Mouse (Mus musculus) spleen, embryonic (tissue): ENCODE data around the gene Smg8.
"Not testable (repeated sequence)": the region's sequence is repeated elsewhere in the genome, so short reads cannot be mapped to it uniquely, and the experiment has no call there.

Experiments
- CTCF ChIA-PET: fragments of 350-600 bp; sonication (Branson Sonifier 250); formaldehyde crosslinking; loops from one replicate; lab custom pipeline; 2022; lab: Charles Lee

Smg8 gene

DNA sequence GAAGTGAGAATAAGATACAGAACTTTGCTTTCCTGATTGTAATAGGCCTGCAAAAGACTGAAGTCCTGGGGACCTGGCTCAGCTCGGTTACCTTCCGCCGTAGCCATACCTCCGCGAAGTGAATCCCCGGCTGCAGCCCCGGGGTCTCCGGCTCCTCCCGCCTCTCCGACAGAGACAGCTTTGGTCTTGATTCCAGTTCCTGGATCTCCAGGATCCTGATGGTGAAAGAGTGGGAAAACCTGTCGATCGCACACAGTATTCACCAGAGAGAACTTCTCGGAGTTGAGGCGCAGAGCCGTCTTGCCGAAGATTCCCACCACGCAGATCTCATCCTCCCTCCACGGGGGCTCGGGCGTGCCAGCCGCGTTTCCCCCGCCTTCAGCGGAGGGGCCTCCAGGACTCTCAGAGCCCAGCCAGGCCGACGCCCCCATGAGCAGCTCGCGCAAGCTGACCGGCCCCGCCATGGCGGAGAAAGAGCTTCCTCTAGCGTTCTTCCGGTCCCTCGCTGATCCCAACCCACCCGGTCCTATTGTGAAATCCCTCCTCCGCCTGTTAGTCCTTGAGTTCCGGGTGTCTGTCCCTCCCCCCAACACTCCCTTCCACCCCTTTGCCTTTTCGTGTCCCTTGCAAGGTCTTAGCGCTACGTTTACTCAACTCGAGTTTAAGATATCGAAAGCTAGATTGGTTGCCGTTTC lies at the start of gene Smg8:
Gene Smg8 (minus strand): TSS at position 485 of the 695 bp plus-strand sequence.
- CTCF ChIA-PET = interaction anchor here (1.6 kb wide), 1 partner anchor 15 kb away, joined by 4 read pairs; no protein-coding TSS in a partner anchor

DNA sequence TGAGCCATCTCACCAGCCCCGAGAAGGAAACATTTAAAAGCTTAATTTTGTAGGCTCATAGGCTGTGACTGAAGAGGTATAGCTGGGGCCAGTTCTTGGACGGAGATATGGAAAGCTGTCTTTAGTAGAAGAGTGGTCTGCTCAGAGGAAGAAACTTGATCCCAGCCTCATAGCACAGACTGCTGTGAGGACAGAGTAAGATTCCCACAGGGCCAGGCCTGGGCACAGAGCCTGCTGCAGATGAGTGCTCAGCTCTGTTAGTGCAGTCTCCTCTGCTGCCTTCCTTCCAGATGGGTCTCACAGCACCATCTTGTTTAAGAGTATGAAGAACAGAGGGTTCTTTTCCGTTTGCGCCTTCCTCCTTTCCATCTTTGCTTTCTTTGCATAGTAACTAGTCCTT lies 49.7 kb upstream of the Smg8 start:
- CTCF ChIA-PET = no interaction called here

DNA sequence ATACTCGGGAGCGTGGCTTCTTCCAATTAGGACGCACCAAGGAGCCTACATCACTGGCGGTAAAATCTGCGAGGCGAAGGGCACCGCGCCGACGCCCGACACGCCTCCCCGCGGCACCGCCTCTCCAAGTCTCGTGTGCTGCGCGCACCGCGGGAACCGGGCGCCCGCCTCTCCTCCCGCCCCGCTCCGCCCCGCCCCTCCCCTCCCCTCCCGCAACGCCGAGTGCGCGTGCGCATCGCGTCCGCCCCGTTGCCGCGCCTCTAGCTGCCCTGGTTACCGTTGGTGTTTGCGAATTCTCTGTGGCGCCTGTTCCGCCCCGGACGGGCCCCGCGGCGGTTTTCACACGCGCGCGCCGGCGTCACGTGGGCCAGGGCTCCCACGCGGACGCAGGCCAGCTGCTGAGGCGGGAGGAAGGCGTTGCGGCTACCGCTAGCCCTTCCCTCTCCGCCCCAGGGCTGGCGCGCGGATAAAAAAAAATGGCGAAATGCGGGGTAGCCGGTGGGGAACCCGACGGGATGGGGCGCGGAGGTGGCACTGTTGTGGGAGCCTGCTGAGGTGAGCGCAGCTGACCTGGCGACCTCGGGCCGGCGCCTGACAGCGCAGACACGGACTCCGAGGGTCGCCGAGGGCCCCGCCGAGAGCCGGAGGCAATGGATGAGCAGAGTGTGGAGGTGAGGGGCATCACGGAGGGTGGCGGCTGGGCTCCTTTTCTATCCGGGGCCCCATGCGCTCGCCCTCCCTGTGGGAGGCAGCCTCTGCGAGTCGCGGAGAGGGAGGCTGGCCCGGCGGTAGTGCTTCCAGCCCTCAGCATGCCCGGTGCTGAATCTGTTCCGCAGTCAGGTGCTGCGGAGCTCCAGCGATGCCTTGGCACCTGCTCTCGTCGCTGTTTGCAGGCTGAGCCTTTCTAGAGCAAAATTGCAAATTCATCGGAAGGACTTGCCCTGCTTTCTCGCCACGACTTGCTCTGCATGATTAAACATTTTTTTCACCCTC lies 40.5 kb upstream of the Smg8 start, which contains the start of gene Trim37:
Gene Trim37 (plus strand): TSS at position 254 of the 993 bp plus-strand sequence.
- CTCF ChIA-PET = interaction anchor here (0.5 to 1.1 kb wide), 4 partner anchors 19 to 583 kb away, joined by 3 to 4 read pairs (median 3); partner anchors contain the start of gene Prr11

DNA sequence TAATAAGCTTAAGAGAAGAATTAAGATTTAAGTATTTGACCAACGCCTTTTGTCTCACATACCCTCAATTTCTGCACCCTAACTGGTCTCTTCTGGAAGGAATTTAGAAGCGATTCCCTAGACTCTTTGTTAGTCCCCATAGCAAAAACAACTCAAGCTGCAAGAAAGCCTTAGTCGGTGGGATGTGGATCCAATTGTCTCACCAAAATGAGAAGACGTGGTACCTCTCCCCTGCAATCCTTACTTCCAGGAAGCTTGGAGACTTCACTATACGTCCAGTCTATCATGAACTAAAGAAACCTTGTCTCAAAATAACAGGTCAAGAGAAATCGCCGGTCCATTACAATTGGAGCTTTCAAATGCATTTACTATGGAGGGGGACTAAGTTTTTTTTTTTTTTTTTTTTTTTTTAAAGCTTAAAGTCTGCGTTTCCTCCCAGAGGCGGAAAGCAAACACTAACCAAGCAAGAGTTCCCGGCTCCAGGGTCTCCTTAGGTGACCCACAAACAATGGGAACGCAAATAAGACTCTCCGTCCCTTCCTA lies 39.8 kb upstream of the Smg8 start:
- CTCF ChIA-PET = interaction anchor here (0.5 to 1.1 kb wide), 4 partner anchors 18 to 582 kb away, joined by 3 to 4 read pairs (median 3); partner anchors contain the start of gene Prr11

DNA sequence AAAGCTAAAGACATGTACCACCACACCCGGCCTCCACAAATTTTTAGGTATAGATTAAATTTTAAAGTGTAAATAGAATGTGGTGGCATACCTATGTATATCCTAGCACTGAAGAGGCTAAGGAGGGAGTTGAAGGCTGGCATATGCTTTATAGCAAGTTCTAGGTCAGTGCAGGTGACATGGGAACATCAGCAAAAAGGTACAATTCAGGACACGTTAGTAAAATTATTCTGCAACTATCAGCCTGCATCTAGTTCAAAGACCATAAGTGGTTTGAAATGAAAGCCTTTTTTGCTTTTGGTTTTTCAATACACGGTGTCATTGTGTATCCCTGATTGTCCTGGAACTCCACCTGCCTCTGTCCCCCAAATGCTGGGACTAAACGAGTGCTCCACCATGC lies 39.0 kb upstream of the Smg8 start:
- CTCF ChIA-PET = interaction anchor here (1.1 kb wide), 1 partner anchor 20 kb away, joined by 3 read pairs; no protein-coding TSS in a partner anchor

DNA sequence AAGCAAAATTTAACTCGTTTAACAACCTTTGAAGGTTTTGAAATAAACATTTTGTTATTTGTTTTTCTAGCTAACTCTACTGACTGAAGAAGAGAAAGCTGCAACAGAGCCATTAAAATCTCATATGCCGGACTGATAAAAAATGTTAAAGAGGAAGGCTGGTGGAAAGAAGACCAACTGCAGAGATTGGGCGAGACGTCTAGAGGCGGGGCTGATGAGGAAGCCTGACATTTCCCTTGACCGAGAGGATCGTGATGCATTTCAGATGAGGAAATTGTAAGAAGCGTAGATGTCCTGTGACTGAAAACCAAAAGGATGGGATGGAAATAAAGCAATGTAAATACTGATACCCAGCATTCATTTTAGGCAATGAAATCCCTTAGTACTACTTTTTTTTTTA lies 35.3 kb upstream of the Smg8 start:
- CTCF ChIA-PET = interaction anchor here (0.6 kb wide), 1 partner anchor 586 kb away, joined by 3 read pairs; no protein-coding TSS in a partner anchor

DNA sequence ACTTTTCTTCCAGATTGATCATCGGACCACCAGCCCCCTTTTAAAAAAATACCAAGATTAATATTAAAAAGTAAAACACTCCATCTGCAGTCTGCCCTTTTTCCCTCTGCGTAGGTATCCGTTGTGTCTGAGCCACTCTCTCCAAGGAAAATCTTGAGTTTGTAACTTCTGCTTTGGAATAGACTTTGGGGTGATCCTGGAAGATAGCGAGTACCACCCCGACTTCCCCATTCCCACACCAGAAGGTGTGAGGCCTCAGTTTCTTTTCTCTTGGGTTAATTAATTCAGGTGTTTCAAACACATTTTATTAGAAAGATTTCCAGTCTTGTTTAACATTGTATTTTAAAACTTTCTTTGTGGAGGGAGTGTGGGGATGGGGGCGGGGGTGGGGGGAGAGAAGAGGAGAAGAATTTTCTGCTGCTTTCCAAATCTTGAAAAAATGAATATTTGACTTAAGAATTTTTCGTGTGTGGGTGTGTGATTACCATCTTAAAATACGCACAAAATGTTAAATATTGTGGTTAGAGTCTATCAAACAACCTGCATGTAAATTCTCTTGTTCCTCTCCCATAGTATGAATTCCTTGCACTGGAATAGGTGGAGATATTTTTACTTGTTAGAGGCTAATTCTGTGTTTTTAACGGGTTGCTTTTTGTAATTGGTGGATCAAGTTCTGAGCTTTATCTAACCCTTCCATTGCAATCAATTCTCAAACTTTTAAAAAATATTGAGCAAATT lies 23.8 kb upstream of the Smg8 start:
- CTCF ChIA-PET = no interaction called here

DNA sequence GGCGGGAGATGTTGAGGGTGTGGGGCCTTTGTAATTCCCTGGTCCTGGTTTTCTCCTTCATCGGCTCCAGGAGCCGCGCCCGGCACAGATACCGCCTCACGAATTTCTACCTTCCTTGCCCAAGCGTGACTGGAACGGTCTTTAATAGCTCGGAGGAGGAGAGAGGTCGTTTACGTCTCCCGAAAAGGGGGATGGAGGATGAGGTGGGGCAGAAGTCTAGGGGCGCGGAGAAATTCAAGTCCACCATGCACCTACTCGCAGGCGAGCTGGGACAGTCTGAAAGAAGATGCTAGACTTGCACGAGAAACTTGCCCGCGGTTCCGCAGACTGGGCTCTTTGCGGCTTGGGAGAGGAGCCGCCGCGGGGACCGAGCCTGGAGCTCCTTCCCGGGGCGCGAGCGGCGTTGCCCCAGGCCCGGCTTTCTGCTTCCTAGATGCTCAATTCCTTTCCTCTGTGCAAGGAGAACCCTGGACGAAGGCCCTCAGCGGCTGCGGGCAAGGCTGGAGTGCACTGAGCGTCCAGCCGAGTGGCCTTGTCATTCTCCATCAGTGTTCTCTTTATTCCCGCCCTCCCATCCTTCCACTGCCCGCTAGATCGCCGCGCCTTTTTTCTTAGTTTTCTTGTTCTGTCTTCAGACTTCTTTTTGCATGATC lies 23.1 kb upstream of the Smg8 start:
- CTCF ChIA-PET = no interaction called here

DNA sequence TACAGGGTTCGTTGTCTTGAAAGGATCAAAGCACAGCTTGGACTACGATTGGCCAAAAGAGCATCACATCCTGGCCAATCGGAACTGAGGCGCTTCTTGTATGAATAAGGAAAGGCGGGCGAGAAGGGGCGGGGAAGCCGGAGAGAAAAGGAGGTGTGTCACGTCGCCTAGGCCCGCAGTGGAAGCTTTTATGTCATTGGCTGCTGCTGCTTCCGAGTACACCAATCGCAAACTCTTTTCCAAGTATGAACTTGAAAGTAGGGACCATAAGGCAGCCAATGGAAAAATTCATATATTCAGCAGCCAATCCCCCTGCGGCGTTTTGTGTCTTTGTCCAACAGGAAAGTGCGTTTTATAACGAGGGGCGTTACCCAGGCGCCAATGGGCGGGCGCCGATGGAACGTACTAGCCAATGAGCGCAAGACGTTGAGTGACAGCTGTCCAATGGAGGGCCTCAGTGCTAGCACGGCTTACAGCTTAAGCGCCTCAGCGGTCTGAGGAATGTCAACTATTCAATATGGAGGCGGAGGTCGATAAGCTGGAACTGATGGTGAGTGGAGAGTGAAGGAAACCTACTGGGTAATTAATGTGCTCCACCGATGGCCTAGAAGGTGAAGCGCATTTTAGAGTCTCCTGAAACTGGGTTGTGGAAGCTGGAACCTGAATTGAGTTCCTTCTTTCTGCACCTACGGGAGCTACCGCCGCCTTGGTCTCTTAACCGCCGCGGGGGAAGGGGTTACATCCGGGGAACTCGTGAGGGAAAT lies 22.4 kb upstream of the Smg8 start, which contains the start of gene Ska2:
Gene Ska2 (plus strand): TSS at position 480 of the 764 bp plus-strand sequence.
- CTCF ChIA-PET = interaction anchor here (1.0 kb wide), 1 partner anchor 18 kb away, joined by 3 read pairs; the partner anchor contains the start of gene Trim37

DNA sequence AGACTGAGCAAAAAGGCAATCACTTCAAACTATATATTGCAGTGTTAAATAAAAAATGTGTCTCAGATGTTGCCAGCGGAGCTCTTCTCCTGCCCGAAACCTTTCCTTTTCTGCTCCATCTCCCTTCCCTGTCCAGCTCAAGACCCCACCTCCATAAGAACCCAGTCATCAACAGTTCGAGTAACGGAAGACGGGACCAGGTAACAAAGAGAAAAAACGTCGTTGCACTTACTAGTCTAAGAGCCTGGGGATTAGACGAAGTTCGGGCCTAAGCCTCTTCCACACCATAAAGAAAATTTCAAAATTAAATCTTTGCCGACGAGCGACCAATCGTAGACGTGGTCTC lies 21.8 kb upstream of the Smg8 start, which contains the start of gene Prr11:
Gene Prr11 (minus strand): TSS at position 300 of the 346 bp plus-strand sequence.
- CTCF ChIA-PET = interaction anchor here (1.0 kb wide), 1 partner anchor 18 kb away, joined by 3 read pairs; the partner anchor contains the start of gene Trim37

DNA sequence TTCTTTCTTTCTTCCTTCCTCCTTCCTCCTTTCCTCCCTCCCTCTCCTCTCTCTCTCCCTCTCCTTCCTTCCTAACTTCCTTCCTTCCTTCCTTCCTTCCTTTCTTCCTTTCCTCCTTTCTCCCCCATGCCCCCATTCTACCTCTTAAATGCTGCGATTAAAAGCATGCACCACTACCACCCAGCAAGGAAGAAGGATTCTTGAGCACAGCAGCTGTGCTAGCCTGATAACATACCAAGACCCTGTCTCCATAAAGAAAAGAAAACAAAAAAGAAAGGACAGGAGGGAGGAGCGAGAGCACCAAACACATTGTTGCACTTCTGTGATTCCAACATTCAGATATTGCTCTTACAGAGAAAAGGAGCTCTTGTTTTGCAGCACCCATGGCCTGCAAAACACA lies 568 bp upstream of the Smg8 start:
- CTCF ChIA-PET = interaction anchor here (1.6 kb wide), 1 partner anchor 16 kb away, joined by 4 read pairs; no protein-coding TSS in a partner anchor

DNA sequence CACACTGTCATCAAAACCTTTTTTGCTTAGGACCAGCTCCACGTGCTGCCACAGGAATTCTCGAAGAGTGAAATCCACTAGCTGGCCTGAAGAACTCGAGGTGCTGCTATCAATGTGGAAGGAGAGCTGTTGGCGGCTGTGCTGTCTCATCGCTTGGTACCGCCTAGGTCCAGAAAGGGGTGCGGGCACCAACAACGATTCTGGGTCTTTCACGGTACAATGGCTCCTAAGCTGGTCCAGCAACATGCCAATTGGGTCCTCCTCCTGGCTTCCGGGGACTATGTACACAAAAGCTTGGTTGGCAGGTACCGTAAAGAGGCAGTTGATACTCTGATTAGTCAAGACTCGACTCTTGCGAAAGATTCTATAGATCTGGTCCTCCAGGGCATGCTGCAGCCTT lies 1.1 kb downstream of the Smg8 start:
- CTCF ChIA-PET = no interaction called here

DNA sequence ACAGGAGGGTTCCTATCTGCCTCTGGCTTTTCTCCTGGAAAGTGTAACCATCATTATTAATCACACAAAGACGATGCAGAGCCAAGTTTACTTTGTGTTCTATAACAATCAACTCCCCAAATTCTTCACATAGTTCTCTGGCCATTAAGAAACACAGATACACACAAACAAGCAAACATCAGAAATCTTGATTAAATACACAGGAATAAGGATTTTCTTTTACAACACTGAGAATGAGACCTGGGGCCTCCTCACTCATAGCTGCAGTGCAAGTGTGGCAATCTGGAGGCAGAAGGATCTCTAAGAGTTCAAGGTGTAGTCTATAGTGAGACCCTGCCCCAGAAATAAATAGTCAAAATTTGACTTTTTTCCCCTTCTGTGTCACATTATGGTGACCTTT lies 2.9 kb downstream of the Smg8 start:
- CTCF ChIA-PET = no interaction called here

DNA sequence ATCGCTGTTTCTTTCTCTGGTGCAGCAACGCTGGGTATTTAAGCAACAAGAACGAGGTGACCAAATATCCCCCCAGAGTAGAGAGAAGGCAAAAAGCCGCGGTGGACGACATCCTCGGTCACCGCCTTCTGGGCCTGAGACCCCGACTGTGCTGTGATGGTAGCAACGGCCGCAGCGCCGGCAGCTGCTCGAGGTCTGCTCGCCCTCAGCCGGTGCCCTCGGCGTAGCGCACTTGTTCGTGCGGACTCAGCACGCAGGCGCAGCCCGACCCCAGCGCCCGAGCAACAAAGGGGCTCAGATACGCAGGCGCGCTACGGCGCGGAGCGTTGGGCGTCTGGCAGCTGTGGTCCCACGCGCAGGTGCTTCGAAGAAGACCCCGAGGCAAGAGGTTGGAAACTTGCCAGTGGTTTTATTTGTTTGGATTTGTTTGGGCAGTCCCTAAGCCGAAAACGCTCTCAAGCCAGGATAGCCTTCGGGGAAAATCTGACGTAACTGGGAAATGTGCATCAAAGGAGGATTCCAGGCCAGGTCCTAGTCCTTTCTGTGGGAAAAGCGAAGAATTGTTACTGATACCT lies 12.6 kb downstream of the Smg8 start, which contains the start of gene Gdpd1:
Gene Gdpd1 (minus strand): TSS at position 197 of the 575 bp plus-strand sequence.
- CTCF ChIA-PET = interaction anchor here (0.8 kb wide), 1 partner anchor 78 kb away, joined by 4 read pairs; no protein-coding TSS in a partner anchor

DNA sequence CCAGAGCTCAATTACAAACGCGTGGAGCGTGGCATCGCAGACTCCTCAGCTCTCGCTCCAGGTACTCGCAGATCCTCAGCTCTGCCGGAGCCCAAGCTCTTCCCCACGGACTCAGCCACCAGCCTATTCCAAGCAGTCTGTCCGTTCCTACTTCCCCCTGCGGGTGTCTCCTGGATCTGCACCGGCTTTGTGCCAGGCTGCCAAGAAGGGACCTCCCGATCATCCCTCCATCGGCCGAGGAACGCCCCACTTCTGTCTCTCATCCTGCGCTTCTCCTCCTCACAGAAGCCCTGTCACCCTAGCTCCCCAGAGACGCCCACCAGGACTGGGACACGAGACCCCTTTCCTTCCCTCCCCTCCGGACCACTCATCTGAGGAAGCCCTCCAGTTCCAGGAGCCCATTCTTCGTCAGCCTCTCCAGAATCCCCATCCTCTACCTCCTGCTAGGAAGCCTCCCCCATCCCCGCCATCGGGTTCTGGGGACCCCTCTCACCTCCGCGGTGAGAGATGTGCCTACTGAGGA lies 13.2 kb downstream of the Smg8 start:
- CTCF ChIA-PET = no interaction called here

DNA sequence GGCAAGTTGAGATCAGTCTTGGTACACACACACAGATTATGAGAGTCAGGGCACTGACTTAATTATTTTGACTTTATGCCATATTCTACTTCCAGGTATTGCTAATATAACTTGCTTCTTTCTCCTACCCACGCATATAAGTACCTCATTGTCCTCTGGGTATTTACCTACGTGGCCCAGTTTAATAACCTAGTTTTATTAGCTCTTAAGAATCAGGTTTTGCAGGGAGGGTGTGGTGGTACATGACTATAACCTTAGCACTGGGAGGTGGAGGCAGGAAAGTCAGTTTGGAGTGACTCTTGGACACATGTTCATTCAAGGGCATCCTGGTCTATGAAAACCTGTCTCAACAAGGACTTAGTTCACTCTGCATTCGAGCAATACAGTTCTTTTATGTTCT lies 24.5 kb downstream of the Smg8 start:
- CTCF ChIA-PET = no interaction called here

DNA sequence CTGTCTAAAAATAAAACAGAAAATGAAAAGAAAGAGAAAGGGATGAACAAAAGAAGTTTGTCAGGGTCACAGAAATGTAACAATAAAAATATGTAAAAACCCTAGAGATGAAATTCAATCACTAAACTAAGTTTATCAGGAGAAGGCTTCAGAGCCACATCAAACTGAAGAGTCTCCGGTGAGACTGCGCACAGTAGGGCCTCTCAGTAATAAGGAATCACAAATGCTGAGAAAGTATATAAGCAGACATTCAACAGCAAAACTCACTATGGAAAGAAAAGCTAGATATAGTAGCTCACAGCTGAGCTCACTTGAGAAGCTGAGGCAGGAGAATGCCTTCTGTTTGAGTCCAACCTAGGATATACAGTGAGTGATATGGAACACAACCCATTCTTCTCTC lies 26.2 kb downstream of the Smg8 start:
- CTCF ChIA-PET = no interaction called here

DNA sequence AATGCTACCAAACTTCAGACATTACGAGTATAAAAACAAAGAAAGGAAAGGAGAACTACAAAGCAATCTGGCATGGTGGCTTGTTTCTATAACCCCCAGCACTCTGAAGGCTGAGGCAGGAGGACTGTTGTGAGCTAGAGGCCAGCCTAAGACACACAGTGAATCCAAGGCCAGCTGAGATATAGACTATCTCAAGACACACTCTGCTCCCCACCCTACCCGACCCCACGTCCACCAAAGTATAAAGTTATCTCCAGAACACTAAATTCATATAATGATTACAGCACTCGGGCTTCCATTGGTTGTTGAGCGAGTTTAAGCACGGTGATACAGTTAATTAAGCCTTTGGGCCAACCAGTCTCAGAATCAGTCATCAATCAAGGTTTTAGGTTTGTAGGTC lies 30.3 kb downstream of the Smg8 start:
- CTCF ChIA-PET = no interaction called here

DNA sequence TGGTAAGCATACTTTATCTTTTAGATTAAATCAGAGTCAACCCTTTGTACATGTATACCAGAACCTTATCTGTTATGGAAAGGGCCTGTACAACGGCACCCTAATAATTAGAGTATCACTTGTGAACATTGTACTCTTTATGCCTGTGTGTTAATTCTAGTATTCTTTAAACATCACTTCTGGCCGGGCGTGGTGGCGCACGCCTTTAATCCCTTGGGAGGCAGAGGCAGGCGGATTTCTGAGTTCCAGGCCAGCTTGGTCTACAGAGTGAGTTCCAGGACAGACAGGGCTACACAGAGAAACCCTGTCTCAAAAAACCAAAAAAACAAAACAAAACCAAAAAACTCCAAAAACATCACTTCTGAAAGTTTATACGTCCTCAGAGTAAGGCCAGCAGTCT lies 37.7 kb downstream of the Smg8 start:
- CTCF ChIA-PET = not testable (repeated sequence)
